Mouse (Mus musculus): ENCODE results near the gene Cep350.

GRCm38 (mm10) chr1:155973068-155973718 is at the start of gene Cep350:
- no peak for TF ChIP-seq CTCF (IDR thresholded peaks at IDR 0.05; ENCODE audit: borderline replicate concordance, insufficient read depth, low read length)
- TF ChIP-seq POLR2A (IDR thresholded peaks at IDR 0.05; ENCODE audit: low read depth, low read length), result peak; percentile 76

Measured in embryonic fibroblast, embryonic 13.5 days (primary cell).